Mouse (Mus musculus) adrenal gland, adult 8-10 months (tissue): ENCODE data around the gene P2rx7. TPM values are rescaled to one million over a fixed set of nuclear protein-coding genes. Genes with fewer than 3 reads are reported as not detected.
"Not testable (repeated sequence)": the region's sequence is repeated elsewhere in the genome, so short reads cannot be mapped to it uniquely, and the experiment has no call there.

Source experiments
- DNase-seq: peaks from one replicate; pipeline ENCODE4 v3.0.0; 2022
- total RNA-seq, 4 experiments: library from RNA; stranded (reverse); gene quantifications; 2 replicates each; pipeline ENCODE4 v1.2.4; 2022

Gene P2rx7
- total RNA-seq, 4 experiments from 2014 or later: 3.3 to 7.1 (median 4.9) TPM

DNA sequence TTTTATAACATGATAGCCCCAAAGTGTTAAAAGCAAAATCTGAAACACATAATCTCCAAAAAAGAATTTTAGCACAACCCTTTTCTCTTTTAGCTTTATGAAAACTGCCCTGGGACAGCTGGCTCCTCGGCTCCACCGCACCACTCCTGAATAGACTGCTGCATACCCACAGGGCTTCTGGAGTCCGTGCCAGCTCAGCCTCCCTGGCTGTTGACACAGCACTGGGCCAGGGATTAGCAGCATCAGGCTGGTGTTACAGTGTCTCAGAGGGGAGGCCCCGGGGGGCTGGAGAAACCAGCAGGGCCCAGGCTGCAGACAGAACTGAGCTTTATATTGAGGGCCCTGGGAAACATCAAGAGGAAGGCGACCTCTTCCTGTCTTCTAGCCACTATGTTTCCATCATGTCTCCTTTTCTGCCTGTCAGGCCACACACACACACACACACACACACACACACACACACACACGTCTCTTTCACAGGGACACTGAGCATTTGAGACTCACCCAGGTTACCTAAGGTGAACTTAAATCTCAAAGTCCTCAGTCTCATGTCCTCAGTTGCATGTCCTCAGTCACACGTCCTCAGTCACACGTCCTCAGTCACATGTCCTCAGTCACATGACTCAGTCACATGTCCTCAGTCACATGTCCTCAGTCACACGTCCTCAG lies 3.7 kb downstream of the P2rx7 start:
- no peak for DNase-seq

DNA sequence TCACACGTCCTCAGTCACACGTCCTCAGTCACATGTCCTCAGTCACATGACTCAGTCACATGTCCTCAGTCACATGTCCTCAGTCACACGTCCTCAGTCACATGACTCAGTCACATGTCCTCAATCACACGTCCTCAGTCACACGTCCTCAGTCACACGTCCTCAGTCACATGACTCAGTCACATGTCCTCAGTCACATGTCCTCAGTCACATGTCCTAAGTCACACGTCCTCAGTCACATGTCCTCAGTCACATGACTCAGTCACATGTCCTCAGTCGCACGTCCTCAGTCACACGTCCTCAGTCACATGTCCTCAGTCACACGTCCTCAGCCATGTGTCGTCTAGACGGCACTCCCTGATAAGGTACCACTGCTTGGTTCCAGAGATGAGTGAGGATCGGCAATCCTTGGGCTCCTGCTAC lies 4.3 kb downstream of the P2rx7 start:
- DNase-seq: not testable (repeated sequence)

DNA sequence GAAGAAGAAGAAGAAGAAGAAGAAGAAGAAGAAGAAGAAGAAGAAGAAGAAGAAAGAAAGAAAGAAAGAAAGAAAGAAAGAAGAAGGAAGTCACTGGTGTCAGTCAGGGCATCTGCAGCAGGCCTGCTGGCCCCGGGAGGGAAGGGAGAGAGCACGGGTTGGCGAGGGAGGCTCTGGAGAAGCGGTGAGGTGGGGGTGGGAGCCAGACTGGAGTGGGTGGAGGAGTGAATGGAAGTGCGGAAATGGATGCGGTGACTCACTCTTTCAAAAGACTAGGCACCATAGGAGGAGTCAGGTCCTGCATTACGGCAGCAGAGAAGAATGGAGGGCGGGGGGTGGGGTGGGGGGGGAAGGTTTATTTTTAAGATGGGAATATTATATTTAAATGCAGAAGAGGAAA lies 5.6 kb downstream of the P2rx7 start:
- no peak for DNase-seq

DNA sequence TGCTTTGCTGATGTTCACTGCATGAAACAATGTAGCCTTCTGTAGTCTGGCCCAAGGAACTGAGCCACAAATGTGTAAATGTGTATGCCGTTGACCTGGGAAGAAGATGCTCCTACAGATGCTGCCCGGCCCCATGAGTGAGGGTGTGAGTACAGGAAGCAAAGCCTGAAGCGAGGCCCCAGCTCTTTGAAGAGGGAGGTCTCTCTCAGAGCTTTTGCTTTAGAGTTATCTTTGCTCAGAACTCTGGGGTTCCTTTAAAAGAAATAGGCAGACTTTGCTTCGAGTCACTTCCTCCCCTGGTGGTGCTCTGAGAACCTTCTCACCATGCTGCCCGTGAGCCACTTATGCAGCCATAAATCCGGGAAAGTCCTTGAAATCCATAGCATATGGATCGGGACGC lies 6.4 kb downstream of the P2rx7 start:
- no peak for DNase-seq

DNA sequence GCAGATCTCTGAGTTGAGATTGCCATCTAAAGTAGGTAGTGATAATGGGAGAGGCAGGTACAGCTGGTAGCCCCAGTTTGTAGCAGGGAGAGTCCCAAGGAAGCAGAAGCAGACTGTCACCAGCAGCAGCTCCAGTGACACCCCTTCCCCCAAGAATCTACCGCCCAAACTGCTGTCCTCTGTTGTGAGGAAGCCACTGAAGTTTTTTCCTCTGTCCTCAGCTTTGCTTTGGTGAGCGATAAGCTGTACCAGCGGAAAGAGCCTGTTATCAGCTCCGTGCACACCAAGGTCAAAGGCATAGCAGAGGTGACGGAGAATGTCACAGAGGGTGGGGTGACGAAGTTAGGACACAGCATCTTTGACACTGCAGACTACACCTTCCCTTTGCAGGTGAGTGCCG lies 8.8 kb downstream of the P2rx7 start:
- no peak for DNase-seq

DNA sequence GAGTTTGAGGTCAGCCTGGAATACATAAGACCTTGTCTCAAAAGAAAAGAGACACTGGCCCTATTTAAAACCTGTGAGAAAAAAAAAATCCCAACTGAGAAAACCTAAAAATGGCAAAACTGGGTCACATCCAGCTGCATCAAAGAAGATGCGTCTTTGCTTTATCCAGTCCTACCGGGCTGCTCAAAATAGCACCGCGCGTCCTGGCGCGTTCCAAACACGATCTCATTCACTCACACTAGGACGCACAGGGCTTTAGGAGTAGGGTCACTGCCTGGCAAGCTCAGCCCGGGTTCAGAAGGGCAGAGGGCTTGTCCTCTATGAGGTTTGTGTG lies 9.4 kb downstream of the P2rx7 start:
- DNase-seq: no peak

DNA sequence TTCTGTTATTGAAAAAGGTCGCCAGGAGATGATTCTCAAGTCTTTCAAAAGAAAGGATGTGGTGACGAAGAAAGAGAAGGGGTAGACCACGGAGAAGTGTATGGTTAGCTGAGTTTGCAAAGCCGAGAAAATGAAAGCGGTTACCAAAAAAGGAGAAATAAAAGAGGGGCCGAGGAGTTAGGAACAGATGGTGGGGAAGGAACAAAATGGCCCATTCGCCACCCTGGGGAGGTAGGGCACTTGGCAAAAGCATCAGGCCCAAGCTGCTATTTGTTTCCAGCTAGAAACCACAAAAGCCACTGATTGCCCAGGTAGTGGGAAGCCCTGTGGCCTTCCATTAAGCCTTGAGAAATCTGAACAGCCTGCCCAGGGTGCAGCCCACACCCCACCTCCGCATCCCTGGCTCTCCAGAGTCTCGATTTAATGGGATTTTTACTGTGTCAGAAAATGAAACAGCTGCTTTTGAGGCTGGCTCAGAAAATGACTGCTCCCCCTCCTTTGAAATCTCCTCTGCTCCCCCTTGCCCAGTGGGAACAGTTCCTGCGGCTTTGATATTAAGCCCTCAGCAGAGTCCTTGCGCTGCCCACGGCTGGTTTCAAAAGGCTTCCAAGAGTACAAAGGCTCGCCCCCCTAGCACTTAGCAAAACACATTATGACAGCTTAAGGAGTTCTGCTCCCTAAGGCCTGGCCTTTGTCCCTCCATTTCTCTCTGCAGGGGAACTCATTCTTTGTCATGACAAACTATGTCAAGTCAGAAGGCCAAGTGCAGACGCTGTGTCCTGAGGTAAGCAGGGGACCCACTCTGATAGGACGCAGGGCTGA lies 9.9 kb downstream of the P2rx7 start:
- no peak for DNase-seq

DNA sequence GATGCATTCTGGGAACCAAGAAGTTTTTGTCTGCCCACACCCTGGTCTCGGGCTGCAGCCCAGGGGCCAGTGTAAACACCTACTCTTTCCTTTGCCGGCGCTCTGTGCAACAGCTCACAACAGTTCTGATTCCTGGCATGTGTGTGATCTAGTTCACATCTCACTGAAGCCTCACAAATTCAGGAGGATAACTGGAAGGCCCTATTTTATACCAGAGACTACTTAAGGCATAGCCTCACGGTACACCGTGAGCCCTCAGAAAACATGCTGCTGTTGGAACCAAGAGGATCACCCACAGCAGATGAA lies 10.5 kb downstream of the P2rx7 start:
- no peak for DNase-seq

DNA sequence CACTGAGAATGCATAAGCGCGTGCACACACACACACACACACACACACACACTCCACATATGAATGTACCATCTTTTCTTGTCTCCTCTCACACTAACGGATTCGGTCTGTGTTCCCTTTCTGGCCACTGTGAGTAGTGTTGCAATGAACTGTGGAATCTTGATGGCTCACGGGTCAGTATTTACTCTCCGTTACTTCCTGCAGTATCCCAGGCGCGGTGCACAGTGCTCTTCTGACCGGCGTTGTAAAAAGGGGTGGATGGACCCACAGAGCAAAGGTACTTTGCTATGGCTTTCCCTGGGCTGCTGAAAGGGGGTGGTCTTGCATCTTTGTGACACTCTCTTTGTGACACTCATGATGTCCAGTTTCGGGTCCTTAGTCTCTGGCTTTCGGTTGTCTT lies 13.1 kb downstream of the P2rx7 start:
- DNase-seq: no peak

DNA sequence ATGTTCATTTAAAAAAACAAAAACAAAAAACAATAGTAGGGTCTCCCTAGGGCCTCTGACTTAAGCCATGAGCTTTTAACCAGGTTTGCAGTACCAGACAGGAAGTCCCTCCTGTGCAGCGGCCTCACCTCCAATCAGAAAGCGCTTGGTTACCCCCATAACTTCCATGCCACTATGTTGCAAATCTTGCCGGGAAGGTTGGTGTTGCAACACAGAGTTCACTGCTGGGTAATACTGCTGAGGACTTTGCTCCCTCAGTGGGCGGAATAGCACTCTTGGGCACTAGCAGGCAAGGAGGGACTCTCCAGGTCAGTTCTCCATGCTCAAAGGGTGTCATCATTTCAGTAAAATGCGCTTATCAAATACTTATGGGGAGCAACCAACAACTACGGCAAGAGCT lies 18.8 kb downstream of the P2rx7 start:
- no peak for DNase-seq

DNA sequence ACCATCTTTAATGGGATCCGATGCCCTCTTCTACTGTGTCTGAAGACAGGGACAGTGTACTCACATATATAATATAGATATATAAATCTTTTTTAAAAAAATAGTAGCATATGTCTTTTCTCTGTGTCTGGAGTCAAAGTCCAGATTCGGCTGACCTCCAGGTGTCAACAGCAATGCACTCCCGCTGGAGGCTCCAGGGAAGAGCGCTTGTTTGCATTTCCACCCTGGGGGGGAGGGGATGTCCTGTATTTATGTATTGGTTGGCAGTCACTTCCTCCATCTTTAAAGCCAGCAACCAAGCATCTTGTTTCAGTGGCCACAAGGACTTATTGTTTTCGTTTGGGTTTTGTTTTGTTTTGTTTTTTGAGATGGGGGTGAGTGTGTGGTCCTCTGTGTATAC lies 21.3 kb downstream of the P2rx7 start:
- DNase-seq: no peak

DNA sequence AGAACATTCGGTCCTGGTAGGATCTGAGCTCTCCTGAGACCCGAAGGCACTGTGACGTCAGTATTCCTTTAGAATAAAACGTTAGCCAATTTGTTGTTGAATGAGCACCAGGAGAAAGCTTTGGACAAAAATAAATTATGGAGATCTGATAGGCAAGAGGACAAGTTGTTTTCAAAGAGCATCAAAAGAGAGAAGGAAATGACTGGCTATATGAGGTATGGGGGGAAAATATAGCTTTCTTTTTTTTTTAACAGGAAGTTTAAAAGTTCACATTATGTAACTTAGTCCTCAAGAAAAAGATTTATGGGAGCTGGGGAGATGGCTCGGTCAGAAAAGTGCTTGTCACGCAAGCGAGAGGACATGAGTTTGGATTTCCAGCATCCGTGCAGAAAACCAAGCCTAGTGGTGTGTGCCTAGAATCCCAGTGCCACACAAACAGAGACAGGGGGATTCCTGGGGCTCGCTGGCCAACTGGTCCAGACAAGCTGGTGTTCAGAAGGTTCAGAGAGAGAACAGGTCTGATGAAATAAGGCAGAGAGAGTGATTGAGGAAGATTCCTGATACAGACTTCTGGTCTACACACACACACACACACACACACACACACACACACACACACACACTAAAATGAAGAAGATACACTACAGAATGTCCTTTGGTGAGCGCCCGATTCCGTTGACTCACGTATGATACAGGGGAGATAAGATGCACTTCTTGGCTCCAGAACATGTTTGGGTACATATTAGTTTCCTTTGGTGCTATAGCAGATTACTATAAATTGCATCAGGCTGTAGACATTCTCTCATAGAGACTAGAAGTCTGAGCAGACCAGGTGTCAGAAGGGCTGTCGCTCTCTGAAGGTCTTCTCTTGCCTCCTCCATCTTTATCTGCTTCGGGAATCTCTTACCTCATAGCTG lies 25.5 kb downstream of the P2rx7 start:
- DNase-seq: no peak

DNA sequence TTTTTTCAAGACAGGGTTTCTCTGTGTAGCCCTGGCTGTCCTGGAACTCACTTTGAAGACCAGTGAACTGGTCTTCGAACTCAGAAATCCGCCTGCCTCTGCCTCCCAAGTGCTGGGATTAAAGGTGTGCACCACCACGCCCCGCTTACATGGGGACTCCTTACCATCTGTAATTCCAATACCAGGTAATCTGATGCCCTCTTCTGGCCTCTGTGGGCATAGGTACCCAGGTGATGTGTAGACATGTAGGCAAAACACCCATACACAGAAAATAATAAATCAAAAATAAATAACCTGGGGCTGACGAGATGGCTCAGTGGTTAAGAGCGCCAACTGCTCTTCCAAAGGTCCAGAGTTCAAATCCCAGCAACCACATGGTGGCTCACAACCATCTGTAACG lies 27.9 kb downstream of the P2rx7 start:
- DNase-seq: not testable (repeated sequence)

DNA sequence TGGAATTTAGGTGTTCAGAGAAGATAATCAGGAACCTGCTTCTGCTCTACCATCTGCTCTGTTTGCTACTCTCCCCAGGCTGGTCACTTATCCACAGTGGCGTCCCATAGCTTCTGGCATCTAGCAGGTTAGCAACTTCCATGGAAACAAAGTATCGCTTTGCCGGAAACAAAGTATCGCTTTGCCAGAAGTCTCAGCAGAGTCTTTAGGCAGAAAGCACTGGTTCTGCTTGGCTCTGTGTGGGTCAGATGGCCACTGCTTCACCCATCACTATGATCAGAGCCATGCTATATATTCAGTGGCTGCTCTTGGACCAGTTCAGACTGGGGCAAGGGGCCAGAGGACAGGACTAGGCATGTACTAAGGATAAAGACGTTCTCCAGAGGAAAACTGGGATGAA lies 28.6 kb downstream of the P2rx7 start:
- DNase-seq: no peak

DNA sequence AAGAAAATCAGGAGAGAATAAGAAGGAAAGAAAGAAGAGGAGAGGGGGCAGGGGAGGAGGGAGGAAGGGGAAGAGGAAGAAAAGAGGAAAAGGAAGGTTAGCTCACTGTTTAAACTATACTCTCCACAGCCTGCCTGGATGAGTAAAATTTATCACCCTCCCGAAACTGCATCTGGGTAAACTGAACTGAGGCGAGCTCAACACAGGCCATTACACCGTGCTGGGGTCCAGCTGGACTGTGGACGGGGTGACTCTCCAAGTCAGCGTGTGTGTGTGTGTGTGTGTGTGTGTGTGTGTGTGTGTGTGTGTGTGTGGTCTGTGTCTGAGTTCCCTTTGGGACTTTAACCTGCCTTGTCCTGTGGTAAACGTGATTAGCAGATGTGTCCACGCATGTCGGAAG lies 32.3 kb downstream of the P2rx7 start:
- no peak for DNase-seq

DNA sequence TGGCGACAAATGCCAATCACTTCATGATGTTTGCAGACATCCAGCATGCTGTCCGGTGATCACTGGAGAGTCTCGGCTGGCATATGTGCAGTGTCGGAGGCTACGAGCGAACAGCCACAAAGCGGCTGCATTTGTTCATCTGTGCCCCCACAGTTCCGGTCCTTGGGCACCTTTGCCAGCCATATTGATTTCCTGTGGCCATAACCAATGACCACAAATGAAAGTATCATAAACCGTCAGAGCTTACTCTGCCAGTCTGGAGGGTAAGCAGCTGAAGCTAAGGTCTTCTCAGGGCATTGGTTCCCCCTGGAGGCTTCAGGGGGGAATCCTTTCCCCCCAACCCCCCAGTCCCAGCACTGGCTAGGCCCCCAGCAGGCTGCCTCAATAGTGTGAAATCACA lies 34.3 kb downstream of the P2rx7 start:
- no peak for DNase-seq

DNA sequence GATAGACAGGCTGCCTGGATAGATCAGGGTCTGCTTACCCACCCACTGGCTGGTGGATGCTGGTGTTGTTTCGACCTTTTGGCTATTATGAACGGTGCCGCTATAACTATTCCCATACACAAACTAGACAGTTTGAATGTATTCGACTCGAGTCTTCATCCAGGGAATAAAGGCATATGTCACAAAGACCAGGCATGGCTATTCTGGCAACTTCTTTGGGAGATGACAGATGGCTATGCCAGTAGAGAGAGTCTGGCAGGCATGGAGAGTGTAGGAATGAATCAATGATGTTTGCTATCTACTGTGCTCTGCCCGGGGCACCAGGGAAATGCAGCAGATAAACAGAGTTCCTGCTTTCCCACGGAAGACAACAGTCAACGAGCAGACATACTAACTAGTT lies 36.2 kb downstream of the P2rx7 start:
- no peak for DNase-seq

DNA sequence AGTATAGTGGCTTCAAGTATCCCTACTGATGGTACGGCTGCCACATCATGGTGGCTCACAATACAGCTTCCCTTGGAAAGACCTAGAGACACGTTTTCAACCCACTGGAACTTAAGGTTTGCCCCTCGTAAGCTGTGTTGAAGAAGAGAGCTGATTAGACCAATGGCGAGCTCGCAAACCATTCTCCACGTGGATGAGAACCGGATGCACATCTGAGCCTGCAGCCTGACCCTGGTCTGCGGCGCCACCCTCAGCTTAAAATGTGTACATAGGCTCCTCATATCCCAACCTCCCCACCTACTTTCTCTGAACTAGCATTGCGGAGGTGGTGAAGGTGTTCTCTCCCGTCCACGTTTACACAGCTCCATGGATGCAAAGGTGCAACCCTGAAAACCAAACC lies 37.6 kb downstream of the P2rx7 start:
- DNase-seq: no peak

DNA sequence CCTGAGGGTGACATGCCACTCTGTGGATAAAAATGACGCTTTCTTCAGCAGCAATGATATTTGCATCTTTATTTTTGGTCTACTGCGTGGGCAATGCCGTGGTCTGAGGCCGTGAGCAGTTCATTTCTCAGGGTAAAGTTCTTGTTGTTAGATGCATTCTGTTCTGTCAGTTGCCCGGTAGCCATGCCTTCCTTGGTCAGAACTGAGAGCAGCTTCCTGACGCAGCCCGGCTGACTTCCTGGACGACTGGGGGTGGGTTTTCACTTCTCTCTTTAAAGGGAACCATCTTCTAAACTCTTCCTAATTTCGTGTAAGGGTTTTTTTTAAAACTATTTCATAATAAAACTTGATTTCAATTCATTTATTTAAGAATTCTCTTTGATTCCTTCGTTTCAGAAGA lies 40.2 kb downstream of the P2rx7 start:
- no peak for DNase-seq

DNA sequence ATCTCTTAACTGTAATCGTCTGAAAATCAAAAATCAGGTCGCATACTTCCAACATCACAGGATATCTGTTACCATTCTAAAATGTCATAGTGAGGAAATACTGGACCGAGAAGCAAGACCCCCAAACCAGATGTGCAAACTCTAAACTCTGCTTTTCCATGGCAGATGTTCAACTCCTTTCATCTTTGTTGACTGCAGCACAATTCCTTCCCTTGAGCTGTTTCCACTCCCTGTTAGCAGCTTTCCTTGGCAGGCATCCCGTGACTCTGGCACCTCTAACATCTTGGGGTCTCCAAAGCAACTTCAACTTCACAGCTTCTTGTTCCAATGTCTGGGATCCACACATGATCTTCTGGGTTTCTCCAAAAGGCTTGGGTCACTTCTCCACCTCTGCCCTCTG lies 43.7 kb downstream of the P2rx7 start:
- no peak for DNase-seq

DNA sequence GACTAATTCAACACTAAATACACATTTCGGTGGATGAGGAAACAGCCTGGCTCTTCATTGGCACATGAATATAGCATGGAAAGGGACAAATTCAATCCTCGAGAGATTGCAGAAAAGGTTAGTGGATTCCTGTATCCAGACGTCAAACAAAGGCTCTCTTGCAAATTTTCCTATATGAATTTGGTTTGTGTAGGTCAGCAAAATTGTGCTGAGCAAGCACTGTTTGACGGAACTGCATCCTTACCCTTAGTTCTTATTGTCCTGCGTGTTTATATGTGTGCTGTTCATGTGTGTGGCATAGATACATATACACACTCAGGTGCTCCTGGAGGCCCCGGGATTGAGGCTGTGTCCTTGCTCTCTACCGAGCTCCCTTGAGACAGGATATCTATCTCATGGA lies 45.4 kb downstream of the P2rx7 start:
- no peak for DNase-seq

DNA sequence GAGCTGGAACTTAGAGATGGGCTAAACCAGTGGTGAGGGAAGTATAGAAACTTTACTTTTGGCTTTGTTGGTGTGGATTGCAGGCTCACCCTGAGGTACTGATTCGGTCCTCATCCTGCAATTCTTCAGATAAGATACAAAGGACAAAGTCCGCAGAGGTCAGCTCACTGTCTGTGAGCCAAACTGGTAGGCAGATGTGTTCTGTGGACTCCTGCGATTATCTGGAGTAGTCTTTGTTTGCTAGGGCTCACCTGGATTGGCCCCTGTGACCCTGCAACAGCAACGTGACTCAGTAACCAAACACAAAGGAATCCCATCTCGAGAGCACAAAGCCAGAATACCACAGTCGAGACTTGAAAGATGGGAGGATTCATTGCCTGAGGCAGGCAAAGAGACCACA lies 46.8 kb downstream of the P2rx7 start:
- no peak for DNase-seq

DNA sequence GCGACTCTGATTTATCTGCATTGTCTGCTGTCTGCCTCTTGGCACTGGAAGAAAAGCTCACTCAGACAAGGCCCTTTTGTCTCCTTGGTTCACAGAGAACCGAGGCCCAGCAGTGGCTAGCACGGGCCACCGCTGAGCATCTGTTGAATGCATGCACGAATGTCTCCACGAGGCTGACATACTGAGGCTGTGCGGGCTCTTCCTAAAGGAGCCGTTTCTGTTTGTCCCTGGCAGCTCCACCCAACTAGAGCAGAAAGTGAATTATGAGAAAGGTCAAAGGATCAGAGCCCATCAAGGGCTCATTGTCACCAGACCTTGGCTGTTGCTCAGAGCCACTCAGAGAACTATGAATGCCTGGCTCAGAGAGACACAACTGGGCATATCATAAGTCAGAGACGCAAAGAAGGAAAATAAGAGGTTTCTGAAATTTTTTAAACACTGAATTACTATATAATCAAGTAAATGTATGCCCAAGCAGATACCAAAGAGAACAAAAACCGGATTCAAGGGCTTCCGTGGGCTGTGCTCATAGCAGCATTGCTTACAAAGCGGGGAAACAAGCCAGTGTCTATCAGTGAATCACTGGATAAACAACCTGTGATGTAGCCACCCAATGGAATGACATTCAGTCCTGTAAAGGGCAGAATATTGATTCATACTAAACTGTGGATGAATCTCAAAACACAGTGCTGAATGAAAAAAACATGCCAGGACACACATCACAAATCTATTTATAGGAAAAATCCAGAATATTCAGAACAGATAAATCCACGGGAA lies 49.9 kb downstream of the P2rx7 start:
- no peak for DNase-seq
